Mouse (Mus musculus): ENCODE measurements around the gene Aox4.

Gene Aox4

DNA sequence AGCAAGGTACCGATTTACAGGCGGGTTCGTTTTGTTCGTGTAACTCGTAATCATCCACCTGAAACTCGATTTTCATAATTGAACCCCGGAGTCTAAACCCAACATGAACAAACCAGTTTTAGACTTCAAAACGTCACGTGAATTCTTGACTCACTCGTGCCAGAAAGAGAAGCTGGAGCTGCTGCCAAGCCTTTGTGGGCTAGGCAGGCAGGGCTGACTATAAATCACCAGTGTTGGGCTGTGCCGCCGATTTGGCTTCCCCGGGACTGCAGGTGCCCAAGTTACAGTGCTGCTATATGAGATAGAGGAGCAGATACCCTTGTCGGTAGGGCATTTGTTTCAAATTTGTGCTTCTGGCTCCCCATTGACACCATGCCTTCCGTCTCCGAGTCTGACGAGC lies at the start of gene Aox4:
Gene Aox4 (plus strand): TSS at position 195 of the 400 bp plus-strand sequence.
- no peak for DNase-seq (ENCODE audit: extremely low spot score, low read depth, low spot score)

DNA sequence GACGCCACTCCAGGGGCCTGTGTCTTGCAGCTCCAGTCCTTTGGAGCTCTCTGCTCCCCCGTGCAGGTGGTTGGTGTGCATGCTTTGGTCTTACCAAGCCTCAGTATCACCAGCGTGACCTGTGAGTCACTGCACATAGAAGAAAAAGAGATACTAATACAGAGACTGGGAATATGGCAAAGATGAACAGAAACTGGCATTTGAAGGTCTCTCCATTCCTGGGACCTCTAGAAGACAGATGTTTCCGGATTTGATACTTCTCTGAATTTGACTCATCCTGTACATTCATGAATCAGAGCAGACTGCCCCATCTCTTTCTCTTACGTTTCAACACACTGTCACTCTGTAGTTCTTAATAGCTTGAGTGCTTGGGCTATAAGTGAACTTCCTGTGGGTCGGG lies 40.3 kb upstream of the Aox4 start:
- no peak for DNase-seq (ENCODE audit: extremely low spot score, low read depth, low spot score)

DNA sequence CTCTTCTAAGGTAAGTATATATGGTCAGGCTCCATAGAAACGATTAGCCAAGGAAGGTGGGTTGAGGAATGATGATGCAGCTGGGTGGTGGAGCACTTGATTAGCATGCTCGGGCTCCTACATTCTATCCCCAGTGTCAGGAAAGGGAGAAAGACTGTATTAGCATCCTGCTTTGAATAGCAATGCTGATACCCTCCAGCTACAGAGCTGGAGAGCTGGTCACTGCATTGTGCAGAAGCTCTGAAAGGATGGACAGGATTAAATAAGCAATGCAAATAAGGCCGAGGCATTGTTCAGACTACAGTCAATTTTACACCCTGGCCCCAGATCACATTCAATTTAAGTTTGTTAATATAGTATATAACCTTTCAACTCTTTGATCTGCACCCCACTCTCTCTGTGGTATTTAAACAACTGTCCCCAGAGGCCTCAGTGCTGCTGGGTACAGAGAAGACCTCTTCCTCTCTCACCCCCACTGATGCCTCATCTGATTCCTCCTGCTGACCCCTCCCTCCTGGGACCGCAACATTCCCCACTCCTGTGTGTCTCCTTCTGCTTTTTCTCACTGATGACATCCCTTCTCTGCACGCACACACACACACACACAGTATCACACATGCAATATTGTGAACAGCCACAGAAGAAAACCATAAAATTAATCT lies 21.6 kb upstream of the Aox4 start:
- no peak for DNase-seq (ENCODE audit: extremely low spot score, low read depth, low spot score)

DNA sequence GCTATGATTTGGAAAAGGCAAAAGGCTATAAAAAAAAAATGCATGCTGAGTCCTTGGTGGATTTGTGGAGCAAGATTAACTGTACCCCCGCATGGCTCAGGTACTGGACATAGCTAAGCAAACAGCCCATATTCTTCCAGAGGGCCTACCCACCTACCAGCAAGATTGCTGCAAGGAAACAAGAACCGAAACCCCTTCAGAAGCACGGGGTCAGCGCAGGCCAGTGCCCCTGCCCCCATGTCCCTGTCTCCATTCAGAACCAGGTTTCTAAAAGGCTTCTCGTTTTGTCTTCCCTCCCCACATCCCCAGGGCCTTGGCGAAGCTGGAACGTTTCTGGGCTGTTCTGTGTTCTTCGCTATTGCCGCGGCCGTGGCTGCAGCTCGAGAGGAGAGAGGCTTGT lies 15.9 kb upstream of the Aox4 start:
- no peak for DNase-seq (ENCODE audit: extremely low spot score, low read depth, low spot score)

DNA sequence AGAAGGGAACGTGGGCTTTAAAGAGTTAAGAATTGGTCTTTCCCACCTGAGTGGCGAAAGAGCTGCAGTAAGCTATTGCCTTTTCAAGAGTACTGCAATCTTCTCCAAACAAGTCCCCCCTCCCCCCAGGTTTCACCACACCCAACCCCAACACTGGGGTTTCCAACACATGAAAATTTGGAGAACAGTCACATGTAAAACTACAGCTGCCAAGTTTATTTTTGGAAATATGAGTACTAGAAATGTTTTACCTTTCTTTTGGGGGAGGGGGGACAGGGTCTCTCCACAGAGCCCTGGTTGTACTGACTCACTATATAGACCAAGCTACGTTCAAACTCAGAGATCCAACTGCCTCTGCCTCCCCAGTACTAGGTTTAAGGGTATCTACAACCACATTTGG lies 15.2 kb upstream of the Aox4 start:
- no peak for DNase-seq (ENCODE audit: extremely low spot score, low read depth, low spot score)

DNA sequence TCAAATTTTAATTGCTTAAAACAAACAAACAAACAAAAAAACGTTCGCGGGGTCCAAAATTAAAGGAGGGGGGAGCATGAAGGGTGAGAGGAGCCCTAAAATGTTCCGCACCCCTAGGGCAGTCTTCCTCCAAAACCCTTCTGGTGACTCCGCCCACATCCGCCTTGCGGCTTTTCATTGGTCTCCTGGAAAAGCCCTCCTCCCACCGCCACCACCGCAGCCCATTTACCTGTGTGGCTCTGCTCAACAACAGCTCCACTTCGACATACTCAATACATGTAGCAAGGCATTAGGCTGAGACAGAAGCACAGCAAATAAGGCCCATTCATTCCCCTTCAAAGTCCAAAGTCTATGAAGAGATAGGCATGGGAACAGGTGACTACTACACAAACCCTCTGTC lies 14.7 kb upstream of the Aox4 start:
- DNase-seq (ENCODE audit: extremely low spot score, low read depth, low spot score), result no peak

DNA sequence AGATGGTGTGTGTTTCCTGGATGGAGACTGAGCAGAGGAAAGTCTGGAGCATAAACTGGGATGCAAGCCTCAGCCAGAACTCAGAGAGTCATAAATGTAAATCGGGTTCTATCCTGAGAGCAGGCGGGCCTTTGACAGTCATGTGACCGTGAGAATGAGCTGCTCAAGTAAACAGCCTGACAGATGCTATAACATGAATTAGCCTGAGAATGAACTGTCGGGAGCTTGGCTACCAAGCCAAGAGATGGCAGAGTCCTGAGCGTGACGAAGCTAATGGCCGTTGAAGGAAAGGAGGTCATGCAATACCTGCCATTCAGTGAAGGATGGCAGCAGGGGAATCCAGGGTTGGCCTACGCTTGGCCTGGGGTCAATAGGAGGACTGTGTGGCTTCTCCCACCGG lies 13.2 kb upstream of the Aox4 start:
- DNase-seq (ENCODE audit: extremely low spot score, low read depth, low spot score), result no peak

DNA sequence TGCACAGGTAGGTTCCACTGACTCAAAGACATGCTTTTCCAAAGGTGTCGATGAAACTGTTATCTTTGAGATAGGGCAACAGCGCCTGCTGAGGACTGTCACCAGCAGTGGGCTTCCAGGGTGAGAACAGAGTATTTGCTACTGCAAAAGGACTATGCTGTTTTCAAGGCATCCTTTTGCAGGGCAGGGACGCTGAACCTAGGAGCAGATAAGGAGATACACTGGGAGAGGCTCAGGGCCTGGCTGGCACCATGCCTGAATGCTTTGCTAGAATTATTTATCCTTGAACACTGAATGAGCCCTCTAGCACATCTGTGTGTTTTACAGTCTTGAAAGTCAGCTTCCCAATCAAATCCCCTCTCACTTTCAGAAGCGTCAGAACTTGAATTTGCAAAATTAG lies 11.8 kb upstream of the Aox4 start:
- DNase-seq (ENCODE audit: extremely low spot score, low read depth, low spot score), result no peak

DNA sequence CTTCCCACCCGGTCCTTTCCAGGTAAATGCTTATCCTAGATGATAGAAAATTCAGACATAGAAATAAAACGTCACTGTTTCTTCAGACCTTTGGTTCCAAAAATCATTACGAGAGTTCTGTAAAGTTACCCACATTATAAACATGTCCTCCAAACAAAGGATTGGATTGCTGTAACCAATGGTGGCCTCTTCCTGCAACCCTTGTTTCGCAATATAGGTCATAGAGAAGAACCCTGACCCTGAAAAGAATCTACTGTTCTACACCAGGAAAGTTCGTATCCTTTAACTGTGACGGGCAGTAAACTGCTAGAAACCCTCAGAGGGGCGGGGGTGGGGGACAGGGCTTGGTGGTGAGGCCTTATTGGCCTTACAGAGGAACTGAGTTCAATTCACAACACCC lies 2.6 kb downstream of the Aox4 start:
- DNase-seq (ENCODE audit: extremely low spot score, low read depth, low spot score), result no peak

DNA sequence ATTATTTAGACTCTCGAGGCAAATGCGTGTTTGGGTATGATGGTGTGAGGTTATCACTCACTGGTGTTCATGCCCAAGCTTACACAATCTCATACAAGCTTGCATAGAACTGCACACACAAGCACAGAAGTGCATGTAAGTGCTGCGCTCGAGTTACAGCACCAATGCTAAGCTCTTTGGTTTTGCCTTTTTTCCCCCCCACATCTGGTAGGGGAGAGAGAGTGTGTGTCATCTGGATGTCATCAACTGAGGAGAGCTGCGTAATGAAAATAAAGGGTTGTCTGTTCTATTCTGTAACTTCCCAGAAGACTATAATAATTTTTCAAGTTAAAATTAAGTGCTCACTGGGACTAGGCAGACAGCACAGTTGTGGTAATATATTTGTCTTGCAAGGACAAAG lies 3.6 kb downstream of the Aox4 start:
- no peak for DNase-seq (ENCODE audit: extremely low spot score, low read depth, low spot score)

DNA sequence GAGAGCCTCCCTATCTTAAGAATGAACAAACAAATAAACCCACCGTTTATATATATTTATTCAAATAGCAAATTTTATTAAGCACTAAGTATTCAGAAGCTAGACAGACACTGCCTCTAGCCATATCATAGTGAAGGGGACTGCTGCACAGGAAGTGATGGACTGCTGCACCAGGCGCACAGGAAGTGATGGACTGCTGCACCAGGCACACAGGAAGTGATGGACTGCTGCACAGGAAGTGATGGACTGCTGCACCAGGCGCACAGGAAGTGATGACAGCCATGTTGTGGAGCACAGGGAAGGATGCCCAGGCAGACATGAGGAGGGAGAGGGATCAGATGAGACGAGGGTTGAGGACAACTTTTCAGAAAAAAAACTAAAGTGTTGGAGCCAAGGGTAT lies 5.2 kb downstream of the Aox4 start:
- no peak for DNase-seq (ENCODE audit: extremely low spot score, low read depth, low spot score)

DNA sequence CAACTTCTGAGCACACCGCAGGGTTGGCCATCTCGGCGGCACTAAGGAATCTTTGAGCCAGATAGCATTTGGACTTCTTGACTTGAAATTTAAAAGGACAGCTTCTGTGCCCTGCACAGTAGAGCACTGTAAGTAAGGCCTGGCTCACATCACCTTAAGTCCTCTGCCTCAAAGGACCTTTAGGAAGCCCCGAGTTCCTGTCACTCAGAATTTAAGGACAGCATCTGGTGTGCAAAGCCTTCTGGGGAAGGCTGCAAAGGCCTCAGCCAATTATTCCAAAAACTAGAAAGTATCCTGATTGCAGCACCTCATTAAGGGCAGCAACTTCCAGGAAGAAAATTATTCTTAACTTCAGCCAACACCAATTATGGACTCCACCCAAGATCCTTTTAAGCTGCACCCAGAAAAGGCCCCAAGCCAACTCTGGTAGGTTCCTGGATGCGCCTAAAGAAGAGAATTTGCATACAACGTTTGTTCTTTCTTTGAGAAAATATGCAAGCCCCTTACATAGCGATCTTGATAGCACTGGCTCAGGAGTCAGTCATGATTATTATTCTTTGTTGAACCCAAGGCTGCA lies 5.8 kb downstream of the Aox4 start:
- DNase-seq (ENCODE audit: extremely low spot score, low read depth, low spot score), result no peak

DNA sequence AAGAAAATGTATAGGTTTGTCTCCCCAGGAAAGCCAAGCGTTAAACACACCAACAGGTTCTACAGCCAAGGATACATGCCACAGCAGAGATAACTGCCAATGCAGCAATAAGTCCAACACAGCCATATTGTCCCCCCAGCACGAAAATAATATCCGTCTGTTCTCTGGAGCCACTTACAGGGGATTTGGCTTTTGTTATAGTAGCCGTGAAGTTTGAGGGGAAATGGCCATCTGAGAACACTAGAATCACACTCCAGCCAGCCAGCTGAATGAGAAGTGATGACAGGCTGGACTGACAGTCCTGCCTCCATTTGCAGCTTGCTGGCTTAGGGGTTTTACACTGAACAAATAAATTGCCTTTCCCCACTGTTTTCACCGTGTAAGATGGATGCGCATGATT lies 10.9 kb downstream of the Aox4 start:
- no peak for DNase-seq (ENCODE audit: extremely low spot score, low read depth, low spot score)

DNA sequence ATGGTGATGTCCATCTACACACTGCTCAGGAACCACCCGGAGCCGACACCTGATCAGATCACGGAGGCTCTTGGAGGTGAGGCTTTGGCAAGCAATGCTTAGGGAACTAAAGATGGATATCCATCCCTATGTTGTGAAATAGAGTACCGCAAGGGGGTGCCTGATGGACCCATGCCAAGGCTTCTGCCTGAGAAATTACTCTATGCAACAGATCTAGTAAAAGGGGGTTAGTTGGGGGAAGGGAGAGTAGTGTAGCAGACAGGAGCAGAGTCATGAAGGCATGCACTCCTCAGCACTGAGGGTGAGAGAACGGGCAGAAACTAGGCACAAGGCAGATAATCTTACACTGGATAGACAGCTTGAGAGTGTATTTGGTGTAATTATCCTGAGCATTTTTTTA lies 11.7 kb downstream of the Aox4 start:
- DNase-seq (ENCODE audit: extremely low spot score, low read depth, low spot score), result no peak

DNA sequence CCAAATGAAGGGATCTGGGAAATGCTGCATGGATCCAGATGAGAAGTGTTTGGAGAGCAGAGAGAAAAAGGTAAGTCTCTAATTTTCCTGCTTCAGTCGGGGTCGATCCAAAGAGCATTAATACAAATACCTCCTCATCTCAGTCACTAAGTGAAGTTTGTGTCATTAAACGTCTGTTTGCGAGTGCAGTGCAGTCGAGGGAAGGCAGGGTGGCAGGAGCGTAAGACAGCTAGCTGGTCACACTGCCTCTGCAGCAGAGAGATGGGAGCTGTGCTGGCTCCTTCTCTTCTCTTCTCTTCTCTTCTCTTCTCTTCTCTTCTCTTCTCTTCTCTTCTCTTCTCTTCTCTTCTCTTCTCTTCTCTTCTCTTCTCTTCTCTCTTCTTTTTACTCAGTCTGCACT lies 17.9 kb downstream of the Aox4 start:
- DNase-seq (ENCODE audit: extremely low spot score, low read depth, low spot score), result no peak

DNA sequence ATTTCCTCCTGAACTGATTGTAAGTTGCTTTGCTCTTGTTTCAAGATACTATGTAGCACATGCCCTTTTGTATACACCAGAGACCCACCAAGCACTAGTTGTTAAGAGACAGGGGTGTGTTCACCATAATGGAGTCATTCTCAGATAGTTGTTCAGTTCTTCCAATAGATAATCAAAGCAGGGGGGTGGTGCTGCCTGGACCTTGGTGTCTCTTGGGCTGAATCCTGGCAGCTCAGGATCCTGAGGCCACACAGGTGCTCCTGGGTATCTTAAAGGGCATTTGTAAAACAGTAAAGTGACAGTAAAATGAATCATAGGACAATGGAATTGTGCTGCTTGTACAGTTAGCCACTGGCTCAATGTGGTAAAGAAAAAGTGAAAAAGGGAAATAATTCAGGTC lies 18.7 kb downstream of the Aox4 start:
- no peak for DNase-seq (ENCODE audit: extremely low spot score, low read depth, low spot score)

DNA sequence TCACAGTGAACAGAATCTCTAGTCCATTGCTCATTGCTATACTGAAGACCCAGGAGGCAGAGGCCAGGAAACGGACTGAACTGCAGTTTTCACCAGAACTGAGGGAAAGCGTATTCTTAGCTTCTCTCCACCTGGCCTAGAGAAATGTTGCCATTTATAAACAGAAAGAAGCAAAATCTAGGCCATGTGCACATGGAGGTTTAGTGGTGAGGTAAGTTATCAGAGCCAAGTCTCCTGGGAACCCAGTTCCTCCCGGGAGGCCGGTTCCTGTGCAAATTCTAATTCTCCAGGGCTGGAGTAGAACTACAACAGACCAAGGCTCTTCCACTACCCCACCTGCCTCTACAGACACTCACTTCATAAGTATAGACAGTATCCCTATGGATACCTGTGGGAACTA lies 19.6 kb downstream of the Aox4 start:
- no peak for DNase-seq (ENCODE audit: extremely low spot score, low read depth, low spot score)

DNA sequence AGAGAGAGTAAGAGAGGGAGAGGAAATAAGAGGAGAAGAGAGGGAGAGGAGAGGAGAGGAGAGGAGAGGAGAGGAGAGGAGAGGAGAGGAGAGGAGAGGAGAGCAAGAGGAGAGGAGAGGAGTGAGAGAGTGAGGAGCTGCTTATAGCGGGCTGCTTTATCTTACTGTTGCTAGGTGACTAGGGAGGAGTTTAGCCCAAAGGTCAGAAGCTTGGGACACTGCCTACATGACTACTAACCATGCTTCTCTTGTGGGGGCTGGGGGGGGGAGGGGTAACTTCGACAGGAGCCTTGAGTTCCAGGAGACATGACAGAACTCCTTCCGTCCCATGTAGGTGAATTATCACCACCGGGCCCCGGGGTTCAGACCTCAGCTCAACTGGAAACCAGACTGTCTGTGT lies 20.3 kb downstream of the Aox4 start:
- DNase-seq (ENCODE audit: extremely low spot score, low read depth, low spot score), result no peak

DNA sequence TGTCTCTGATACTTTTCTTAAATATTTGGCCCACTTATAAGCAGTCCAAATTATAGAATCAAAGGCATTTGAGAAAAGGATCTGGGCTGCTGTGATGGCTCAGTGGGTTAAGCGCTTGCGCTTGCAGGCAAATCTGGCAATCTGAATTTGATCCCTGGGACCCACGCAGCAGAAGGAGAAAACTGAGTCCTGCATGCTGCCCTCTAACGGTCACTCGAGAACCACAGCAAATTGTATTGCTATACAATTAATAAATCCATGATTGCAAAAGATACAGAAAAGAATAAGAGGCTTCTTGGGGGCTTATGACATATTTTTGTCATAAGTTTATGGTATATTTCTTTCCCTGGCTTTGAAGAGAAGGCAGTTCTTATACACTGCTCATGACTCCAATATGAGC lies 25.2 kb downstream of the Aox4 start:
- no peak for DNase-seq (ENCODE audit: extremely low spot score, low read depth, low spot score)

DNA sequence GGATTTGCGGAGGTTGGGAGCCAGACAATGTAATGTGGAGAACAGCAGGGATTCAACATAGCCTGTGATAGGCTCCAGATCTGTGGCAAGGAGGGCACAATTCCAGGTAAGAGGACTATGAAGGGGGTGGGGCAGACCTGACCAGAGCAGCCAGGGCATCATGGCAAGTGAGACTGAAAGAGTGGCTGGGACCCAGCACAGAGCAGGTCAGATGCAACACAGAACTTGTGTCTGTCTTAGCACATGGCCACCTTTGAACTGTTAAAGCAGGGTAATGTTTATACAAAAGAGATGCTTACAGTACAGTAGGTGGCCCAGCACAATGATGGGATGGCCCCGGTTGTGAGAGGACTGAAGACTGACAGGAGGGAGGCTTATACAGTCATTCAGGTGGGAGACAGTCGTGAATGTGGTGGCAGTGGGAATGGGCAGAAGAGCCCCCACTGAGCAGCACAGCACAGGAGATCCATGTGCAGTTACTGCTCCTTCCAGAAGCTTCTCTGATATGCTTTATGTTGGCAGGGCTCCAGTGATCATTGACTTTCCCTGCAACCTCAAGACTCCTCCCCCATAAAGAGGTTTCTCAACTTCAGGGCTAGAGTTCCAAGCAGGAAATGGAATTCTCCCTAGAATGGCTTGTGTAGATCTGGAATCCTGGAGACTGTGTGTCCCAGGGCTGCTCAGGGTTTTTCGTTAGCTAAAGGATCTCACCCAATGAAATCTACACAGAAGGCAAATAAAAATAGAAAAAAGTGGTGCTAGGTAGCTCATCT lies 27.5 kb downstream of the Aox4 start:
- DNase-seq (ENCODE audit: extremely low spot score, low read depth, low spot score), result no peak

DNA sequence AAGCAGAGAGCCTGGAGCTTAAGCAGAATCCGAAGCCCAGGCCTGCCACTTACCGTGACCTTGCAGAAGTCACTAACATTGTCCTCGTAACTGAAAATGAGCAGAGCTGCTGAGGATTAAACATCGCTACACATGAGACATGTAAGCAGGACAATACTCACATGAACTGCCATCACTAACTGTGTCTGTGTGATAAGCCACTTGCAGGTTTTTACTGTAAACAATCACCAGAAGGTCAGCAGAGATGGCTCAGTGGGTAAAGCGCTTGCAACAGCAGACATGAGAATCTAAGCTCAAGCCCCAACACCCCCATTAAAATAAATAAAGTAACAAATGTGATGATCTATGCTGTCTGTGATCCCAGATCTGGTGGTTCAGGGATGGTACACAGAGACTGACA lies 28.2 kb downstream of the Aox4 start:
- no peak for DNase-seq (ENCODE audit: extremely low spot score, low read depth, low spot score)

DNA sequence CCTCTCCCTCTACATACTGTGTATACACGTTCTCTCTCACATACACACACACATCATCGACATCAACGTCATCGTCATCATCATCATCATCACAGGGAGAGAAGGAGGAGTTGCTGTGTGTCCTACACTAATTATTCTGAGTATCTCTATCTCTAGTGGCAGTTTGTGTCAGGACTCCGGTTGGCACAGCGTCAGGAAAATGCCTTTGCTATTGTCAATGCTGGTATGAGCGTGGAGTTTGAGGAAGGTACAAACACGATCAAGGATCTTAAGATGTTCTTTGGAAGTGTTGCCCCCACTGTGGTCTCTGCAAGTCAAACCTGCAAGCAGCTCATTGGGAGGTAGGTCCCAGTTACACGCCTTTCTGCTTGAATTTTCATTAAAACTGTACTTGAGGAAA lies 28.8 kb downstream of the Aox4 start:
- no peak for DNase-seq (ENCODE audit: extremely low spot score, low read depth, low spot score)

DNA sequence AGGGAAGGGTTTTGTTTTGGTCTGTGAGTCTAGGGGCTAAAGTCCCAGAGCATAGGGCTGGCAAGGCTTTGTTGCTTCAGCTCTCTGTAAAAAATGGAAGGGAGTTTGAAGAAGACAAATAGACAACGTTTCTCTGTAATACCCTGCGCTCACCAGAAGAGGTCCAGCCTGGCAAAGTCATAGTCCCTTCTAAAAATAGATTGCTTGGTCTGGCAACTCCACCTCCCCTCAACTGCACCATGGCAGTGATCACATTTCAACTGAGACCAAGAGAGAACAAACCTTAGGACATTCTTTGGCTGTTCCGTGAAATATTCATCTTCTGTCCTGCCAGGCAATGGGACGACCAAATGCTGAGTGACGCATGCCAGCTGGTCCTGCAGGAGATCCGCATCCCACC lies 30.1 kb downstream of the Aox4 start:
- no peak for DNase-seq (ENCODE audit: extremely low spot score, low read depth, low spot score)

All from hindlimb bud, embryonic 11.5 days (tissue).